Mouse (Mus musculus) embryo, embryonic 10.5 days (tissue): ENCODE data around the gene Ahctf1.
"Not testable (repeated sequence)": the region's sequence is repeated elsewhere in the genome, so short reads cannot be mapped to it uniquely, and the experiment has no call there.

ENCODE experiments used
- DNase-seq: peaks from one replicate; pipeline ENCODE4 v3.0.0-alpha.2; 2015; ENCODE audit warnings: low spot score

The Ahctf1 gene

DNA sequence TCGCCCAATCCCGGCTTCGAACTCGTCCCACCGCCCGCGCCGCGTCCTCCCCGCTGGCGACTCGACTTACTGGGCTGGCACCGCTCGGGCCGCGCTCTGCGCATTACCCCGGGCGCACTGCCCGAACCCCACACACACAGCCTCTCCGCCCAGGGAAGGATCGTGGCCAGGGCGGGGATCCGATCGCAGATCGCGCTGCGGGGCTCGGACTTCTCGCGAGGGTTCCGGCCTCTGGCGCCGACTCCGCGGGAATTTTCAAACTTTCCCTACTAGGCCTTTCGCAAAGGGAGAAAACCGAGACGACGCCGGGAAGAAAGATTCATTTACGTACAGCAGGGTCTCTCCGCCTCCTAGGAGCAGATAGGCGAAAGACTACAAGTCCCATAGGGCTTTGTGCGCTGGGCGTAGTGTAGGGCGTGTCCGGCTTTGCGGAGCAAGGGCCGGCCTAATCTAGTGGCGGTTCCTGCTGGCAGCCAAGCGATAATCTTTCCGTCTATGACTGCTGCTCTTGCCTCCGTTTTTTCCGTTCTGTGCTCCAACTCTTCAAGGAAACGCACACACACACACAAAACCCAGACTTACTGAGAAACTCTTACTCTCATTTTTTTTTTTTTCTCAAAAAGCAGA is at the start of gene Ahctf1:
TSS of gene Ahctf1 (minus strand) at position 168 of the 627 bp plus-strand sequence.
- DNase-seq = peak; percentile 99

GRCm38 (mm10) chr1:179847759-179848389 is 44.4 kb upstream of the Ahctf1 start:
- DNase-seq = peak; percentile 93

GRCm38 (mm10) chr1:179847173-179847572 is 43.7 kb upstream of the Ahctf1 start:
- DNase-seq = no peak

GRCm38 (mm10) chr1:179845832-179846499 is 42.5 kb upstream of the Ahctf1 start:
- DNase-seq = no peak

DNA sequence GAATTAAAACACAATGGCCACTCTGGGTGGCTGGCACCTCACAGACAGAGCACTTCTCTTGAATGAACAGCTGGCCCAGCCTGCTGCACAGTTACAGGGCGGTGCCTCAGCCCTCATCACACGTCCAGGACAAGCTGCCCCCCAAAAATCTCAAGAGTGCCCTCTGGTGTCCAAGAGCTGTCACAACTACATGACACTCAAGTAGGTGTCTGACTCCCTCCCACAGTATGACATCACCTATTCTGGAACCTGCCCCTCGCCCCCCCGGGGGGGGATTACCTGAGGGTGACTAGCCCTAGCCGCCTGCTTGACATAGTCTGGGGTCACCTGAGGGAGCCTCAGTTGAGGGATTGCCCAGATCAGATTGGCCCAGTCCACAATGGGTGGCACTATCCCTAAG is 41.4 kb upstream of the Ahctf1 start:
- peak; percentile 77 for DNase-seq

- DNase-seq = no peak
Measured at GRCm38 (mm10) chr1:179843981-179844380, 40.5 kb upstream of the Ahctf1 start.

DNA sequence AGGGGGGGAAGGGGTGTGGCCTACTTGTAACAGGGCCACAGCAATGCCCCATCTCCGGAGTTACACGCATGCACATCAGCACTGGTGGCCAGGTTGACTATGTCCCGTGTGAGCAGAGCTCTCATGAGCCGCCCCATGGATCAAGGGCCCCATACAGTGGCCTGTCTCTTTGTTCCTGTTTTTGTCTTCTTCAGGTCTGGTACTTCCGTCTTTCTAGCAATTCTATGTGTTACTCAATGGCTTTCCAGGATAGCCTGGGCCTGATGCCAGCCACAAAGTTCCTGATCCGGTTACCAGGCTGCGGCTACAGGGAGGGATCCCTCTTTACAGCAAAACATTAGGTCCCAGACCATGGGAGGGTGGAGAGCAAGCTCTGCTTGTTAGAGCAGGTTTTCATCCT is 39.1 kb upstream of the Ahctf1 start:
- DNase-seq = no peak

DNA sequence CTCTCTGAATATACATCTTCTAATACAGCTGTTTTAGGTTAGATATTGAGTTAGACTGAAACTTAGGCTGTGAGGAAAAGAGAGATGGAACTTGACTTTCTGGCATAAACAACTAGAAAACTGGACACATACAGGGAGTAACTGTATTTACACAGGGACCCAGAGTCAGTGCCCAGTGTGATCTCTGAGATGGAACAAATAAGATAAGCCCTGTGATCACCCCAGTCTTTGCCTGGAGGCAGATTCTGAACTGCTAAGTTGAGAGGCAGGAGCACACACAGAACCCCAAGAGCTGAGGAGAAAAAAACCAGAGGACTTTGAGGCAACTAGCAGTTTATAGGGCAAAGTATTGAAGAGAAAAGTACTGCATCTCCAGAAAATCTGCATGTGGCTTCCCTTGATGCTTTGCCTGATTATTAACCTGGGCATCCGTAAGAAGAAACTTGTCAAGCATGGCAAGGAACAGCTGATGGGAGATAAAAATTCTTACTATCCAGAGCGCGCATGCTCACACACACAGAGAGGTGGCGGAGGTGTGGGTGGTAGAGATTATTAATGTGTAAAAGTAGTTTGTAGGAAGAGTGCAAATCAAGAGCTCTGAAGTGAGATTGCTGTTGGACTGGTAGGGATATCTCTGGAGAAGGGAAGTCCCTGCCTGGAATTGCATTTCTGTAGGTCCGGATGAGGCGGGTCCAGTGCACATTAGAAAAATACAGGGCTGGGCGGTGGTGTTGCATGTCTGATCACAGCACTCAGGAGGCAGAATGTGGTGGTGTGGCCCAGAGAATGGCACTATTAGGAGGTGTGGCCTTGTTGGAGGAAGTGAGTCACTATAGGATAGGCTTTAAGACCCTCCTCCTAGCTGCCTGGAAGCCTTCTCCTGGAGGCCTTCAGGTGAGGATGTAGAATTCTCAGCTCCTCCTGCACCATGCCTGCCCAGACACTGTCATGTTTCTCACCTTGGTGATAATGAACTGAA is 33.2 kb upstream of the Ahctf1 start:
- DNase-seq = no peak

DNA sequence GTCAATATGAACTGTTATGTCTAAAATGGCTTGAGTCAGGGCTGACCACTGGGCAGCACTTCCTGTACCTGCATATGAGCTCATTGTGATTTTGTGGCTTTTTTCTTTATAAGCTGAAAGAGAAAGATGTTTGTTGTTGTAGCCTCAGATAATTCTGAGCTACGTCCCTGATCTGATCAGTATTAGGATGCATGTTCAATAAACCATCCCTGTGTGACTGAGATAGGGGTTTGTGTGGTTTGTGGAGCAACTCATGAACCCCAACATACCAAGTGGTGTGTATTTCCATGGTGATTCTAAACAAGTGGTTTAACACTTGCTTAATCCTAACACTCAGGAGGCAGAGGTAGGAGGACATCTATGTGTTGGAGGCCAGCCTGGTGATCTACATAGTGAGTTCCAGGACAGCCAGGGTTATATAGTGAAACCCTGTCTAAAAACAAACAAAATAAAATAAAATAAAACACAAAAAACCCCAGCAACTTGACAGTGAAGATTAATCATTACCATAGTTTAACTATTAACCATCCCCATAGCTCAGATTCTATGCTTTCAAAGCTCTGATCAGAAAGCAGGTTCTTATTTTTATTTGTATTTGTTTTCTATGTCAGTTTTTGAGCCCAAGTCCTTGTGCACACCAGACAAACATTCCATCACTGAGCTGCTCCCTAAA is 32.4 kb upstream of the Ahctf1 start:
- no peak for DNase-seq

DNA sequence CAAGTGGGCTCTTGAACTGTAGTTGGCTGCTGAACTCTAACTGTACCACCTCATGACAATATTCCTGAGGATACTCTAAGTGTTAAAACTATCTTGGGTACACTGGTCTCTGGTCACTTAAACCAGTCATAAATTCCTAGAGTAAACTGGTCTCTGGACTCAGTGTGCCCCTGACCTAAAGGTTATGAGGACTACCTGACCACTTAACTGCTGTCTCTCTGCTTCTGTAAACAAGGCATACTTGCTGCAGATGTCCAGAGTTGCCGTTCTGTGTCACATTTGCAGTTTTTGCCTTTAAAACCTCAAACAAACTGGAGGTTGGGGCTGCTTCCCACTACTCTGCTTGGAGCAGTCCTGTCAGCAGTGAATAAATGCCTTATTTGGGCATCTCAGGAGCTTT is 30.1 kb upstream of the Ahctf1 start:
- no peak for DNase-seq

DNA sequence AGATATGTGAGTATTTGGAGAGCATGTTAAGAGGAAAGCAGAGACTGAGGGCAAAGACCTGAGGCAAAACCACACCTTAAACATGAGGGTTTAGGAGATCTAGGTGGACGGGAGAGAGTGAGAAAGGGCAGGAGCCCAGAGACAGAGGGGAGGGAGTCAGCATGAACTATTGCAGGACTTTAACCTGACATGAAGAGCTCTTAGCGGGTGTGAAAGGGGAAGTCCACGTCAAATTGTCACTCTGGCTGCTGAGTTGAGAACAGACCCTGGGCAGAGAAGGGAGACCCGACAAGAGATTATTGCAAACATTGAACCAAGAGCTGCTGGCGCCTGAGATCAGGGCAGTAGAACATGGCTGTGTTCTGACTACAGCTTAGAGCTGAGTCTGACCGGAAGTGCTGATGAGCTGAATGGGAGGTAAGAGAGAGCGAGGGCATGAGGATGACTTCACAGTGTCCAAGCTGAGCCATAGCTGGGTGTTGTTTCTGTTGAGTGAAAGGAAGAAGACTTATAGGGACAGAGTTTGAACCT is 29.3 kb upstream of the Ahctf1 start:
- no peak for DNase-seq

- no peak for DNase-seq
Measured at GRCm38 (mm10) chr1:179828900-179829299, 25.4 kb upstream of the Ahctf1 start.

DNA sequence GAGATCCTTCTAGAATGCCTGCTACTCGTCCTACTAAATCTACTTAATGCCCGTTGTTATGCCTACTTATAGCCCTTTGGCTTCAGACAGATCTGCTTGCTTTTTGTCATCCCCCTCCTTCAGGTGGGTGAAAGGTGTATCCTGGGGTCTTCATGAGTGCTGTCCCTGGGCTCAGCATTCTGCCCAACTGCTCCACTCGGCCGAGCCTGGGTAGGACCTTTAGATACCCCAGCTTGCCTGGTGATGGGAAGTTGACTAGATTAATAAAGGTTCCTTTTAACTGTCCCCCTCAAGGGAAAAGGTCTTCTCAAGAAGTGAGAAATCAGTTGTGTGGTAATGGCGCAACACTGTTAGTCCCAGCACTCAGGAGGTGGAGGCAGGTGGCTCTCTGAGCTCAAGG is 24.6 kb upstream of the Ahctf1 start:
- DNase-seq = no peak

GRCm38 (mm10) chr1:179824549-179824948 is 21.1 kb upstream of the Ahctf1 start:
- DNase-seq = no peak

GRCm38 (mm10) chr1:179818490-179819278 is 15.2 kb upstream of the Ahctf1 start:
- not testable (repeated sequence) for DNase-seq

DNA sequence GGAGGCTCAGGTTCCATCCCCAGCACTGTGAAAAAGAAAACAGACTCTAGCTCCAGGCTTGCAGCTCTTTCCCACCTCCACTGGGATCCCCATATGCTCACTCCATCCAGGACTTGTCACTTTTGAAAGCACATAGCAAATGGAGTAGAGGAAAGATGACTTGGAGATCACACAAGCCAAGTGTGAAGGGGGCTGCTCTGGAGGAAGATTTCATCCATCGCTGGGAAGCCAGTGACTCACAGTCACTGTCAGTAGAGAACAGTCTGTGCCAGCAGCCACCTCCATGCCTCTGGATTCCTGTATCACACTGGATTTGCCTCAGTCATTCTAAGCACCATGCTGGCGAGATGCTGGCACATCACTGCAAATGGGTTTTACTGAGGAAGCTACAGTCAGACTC is 11.1 kb upstream of the Ahctf1 start:
- no peak for DNase-seq

GRCm38 (mm10) chr1:179813385-179813784 is 9.9 kb upstream of the Ahctf1 start:
- DNase-seq = no peak

DNA sequence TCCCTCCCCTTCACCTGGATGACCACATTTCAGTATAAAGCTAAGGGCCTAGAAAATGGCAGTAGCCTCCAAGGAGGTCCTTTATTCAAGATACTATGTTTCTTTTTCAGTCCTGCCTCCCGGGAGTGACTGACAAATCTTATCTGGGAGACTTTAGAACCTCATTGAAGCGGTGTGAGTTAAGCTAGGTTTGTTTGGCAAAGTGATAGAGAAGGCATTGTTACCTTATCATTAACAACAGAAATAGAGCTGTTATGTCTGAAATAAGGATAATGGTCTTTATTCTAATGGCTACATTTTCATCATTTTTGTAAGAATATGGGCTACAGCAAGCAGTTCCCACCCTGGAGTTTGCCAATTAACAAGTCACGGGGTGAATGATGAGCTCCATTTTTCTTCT is 4.8 kb upstream of the Ahctf1 start:
- DNase-seq = no peak

- DNase-seq = no peak
Measured at GRCm38 (mm10) chr1:179807468-179807867, 4.0 kb upstream of the Ahctf1 start.

GRCm38 (mm10) chr1:179805751-179806150 is 2.3 kb upstream of the Ahctf1 start:
- DNase-seq = no peak
